ENCODE assay signal across 8 mouse cellular contexts in genomic region chr4:136282621-136283480, GRCm38 (mm10). TPM values are rescaled to one million over a fixed set of nuclear protein-coding genes. Genes with fewer than 3 reads are reported as not detected.
DNase-seq lines count a peak whose midpoint lies in the region; ATAC-seq and TF ChIP-seq lines count a peak whose summit lies in the region.

No protein-coding gene starts in this region.

- H3K4me2 ChIP-seq in heart, embryonic 12.5 days, result peak overlapping the region; percentile 13; the same call in 1 of the 2 replicates
- H3K4me2 ChIP-seq in midbrain, embryonic 16.5 days (ENCODE audit: low read length), result no peak overlapping the region

- 0 out of 2 replicates have a peak, but pooled peaks cover 5% of the 10 kb centered on the region for H3K9me3 ChIP-seq in heart, embryonic 12.5 days (replicated peaks)
- no peaks in the 10 kb centered on the region for H3K9me3 ChIP-seq in midbrain, embryonic 16.5 days (replicated peaks; ENCODE audit: control insufficient read depth, low read length, poor library complexity, severe bottlenecking)

- no peak for ATAC-seq in heart, embryonic 12.5 days (ENCODE audit: insufficient number of reproducible peaks, low FRiP score)
- no peak for ATAC-seq in midbrain, embryonic 16.5 days

- H3K4me1 ChIP-seq in heart, embryonic 12.5 days (replicated peaks), result peaks cover 39% of the 10 kb centered on the region
- peaks cover 33% of the 10 kb centered on the region for H3K4me1 ChIP-seq in midbrain, embryonic 16.5 days (ENCODE audit: control insufficient read depth, insufficient read depth, low read length)

- peak overlapping the region; percentile 7 for H3K4me3 ChIP-seq in gastrocnemius, adult 2 months
- H3K4me3 ChIP-seq in heart, embryonic 12.5 days, result no peak overlapping the region
- H3K4me3 ChIP-seq in midbrain, embryonic 16.5 days (ENCODE audit: low read depth, low read length), result no peak overlapping the region

- peaks cover 9% of the 10 kb centered on the region for H3K36me3 ChIP-seq in heart, embryonic 12.5 days
- no peaks in the 10 kb centered on the region; the same call in 1 of the 2 replicates for H3K36me3 ChIP-seq in midbrain, embryonic 16.5 days (ENCODE audit: control insufficient read depth, insufficient read depth, low read length)

- peak overlapping the region; percentile 92 for H3K27ac ChIP-seq in gastrocnemius, adult 2 months
- H3K27ac ChIP-seq in heart, embryonic 12.5 days (ENCODE audit: poor library complexity, severe bottlenecking), result peak overlapping the region; percentile 97
- peak overlapping the region; percentile 94 for H3K27ac ChIP-seq in midbrain, embryonic 16.5 days (ENCODE audit: low read length)

- TF ChIP-seq CTCF in gastrocnemius, adult 2 months (IDR thresholded peaks at IDR 0.05), result no peak

- WGBS in heart, embryonic 12.5 days, result 49% methylated on average over 10 of the region's 10 CpGs
- WGBS in midbrain, embryonic 16.5 days, result 13% methylated on average over 10 of the region's 10 CpGs

- no peaks in the 10 kb centered on the region for H3K27me3 ChIP-seq in heart, embryonic 12.5 days (replicated peaks)
- H3K27me3 ChIP-seq in midbrain, embryonic 16.5 days (ENCODE audit: control insufficient read depth, insufficient read depth, low read depth, low read length), result no peaks in the 10 kb centered on the region

- H3K9ac ChIP-seq in heart, embryonic 12.5 days, result peak overlapping the region; percentile 39; the same call in 1 of the 2 replicates
- peak overlapping the region; percentile 8; the same call in 1 of the 2 replicates for H3K9ac ChIP-seq in midbrain, embryonic 16.5 days (ENCODE audit: low read depth, low read length)

- intact Hi-C loops in gastrocnemius, adult 2 months (cut with DNase I), result no loop called here

- peak; percentile 41 for DNase-seq in gastrocnemius, adult 2 months
- no peak for DNase-seq in gastrocnemius, adult 8-10 months (ENCODE audit: low spot score in 2 of 2)
- peak; percentile 28 to 71 for DNase-seq in kidney, postnatal 25 days
- no peak for DNase-seq in adrenal gland, postnatal 4 days (ENCODE audit: low spot score in 2 of 2)
- DNase-seq in urinary bladder, adult 18-20 months (ENCODE audit: low spot score in 2 of 2), result no peak
- DNase-seq in layer of hippocampus, postnatal 25 days (ENCODE audit: extremely low spot score in 1 of 2, low spot score in 1 of 2), result no peak

RNA-seq across cellular contexts. Expression of gene Zfp46, which starts 1.6 kb away (rescaled TPM):
- 10 to 100 TPM; 21.0 to 36.7 TPM for total RNA-seq in gastrocnemius, adult 2 months (2021)
- 10 to 100 TPM; 21.2 to 27.1 (median 24.9) TPM for total RNA-seq in gastrocnemius, adult 8-10 months (2022)
- polyA plus RNA-seq in heart, embryonic 12.5 days (2016; fragmentation: Nextera tagmentation; extraction: Ambion mirVana), result 24.7 and 24.9 TPM in 2 replicates
- polyA plus RNA-seq in midbrain, embryonic 16.5 days (2015; fragmentation: Nextera tagmentation; extraction: Ambion mirVana), result 42.8 and 43.3 TPM in 2 replicates
- 10 to 100 TPM; 39.2 to 41.8 TPM for total RNA-seq in adrenal gland, postnatal 4 days (2021)
- 10 to 100 TPM; 48.8 to 62.9 TPM for total RNA-seq in layer of hippocampus, postnatal 25 days (2021)

RNA-seq across cellular contexts. Expression of gene Hnrnpr, which starts 27.9 kb away (rescaled TPM):
- 10 to 100 TPM; 20.9 to 27.0 TPM for total RNA-seq in gastrocnemius, adult 2 months (2021)
- 10 to 100 TPM; 18.3 to 26.7 (median 21.0) TPM for total RNA-seq in gastrocnemius, adult 8-10 months (2022)
- 112 and 115 TPM in 2 replicates for polyA plus RNA-seq in heart, embryonic 12.5 days (2016; fragmentation: Nextera tagmentation; extraction: Ambion mirVana)
- 194 and 206 TPM in 2 replicates for polyA plus RNA-seq in midbrain, embryonic 16.5 days (2015; fragmentation: Nextera tagmentation; extraction: Ambion mirVana)
- 100 to 1,000 TPM; 132 to 134 TPM for total RNA-seq in adrenal gland, postnatal 4 days (2021)
- total RNA-seq in layer of hippocampus, postnatal 25 days (2021), result 100 to 1,000 TPM in 1 of 2 experiments, 10 to 100 TPM in 1; 87.1 to 103 TPM

RNA-seq across cellular contexts. Expression of gene Tcea3, which starts 35.3 kb away (rescaled TPM):
- 100 to 1,000 TPM; 344 to 373 TPM for total RNA-seq in gastrocnemius, adult 2 months (2021)
- total RNA-seq in gastrocnemius, adult 8-10 months (2022), result 100 to 1,000 TPM; 380 to 439 (median 413) TPM
- 56.9 and 57.6 TPM in 2 replicates for polyA plus RNA-seq in heart, embryonic 12.5 days (2016; fragmentation: Nextera tagmentation; extraction: Ambion mirVana)
- polyA plus RNA-seq in midbrain, embryonic 16.5 days (2015; fragmentation: Nextera tagmentation; extraction: Ambion mirVana), result 0.67 and 1.2 TPM in 2 replicates
- total RNA-seq in adrenal gland, postnatal 4 days (2021), result 10 to 100 TPM; 10.6 to 13.1 TPM
- total RNA-seq in layer of hippocampus, postnatal 25 days (2021), result under 1 TPM in 1 of 2 experiments, not detected in 1; 0.52 TPM

Comparison
In these comparisons a context has a peak if more than half of its experiments do, and no peak if none do; other contexts are left out.
1. DNase-seq: peak in gastrocnemius, adult 2 months (single experiment) and kidney, postnatal 25 days (2 of 2); none in gastrocnemius, adult 8-10 months (0 of 2), adrenal gland, postnatal 4 days (0 of 2), urinary bladder, adult 18-20 months (0 of 2) and layer of hippocampus, postnatal 25 days (0 of 2).
2. RNA of gene Tcea3, which starts 35.3 kb away (total RNA-seq): 380 to 439 TPM in gastrocnemius, adult 8-10 months and 344 to 373 TPM in gastrocnemius, adult 2 months; 10.6 to 13.1 TPM in adrenal gland, postnatal 4 days and 0.52 TPM in layer of hippocampus, postnatal 25 days; every median in the first group is over 10 times any median in the second.
3. Peak in every context shown above with its lines, with median percentiles within 50 percentile points of each other: H3K27ac ChIP-seq.